Mouse (Mus musculus) kidney, postnatal 25 days (tissue): Measurements from ENCODE around the gene Uimc1.
A peak's percentile ranks its signal among the peaks of the same experiment; 100 is the strongest.

Experiments used
- DNase-seq, 2 experiments: peaks; one replicate each; pipeline ENCODE4 v3.0.0; 2021; ENCODE audit warnings: mixed read lengths in 2 of 2

Uimc1 gene

GRCm38 (mm10) chr13:55040016-55040415 is 60.1 kb downstream of the Uimc1 start:
- no peak for DNase-seq

GRCm38 (mm10) chr13:55024215-55024614 is 75.9 kb downstream of the Uimc1 start:
- no peak for DNase-seq

GRCm38 (mm10) chr13:55022715-55023114 is 77.4 kb downstream of the Uimc1 start:
- DNase-seq = peak in 1 of 2 experiments; percentile 19

- DNase-seq = no peak
Measured at GRCm38 (mm10) chr13:55022256-55022655, 77.8 kb downstream of the Uimc1 start.

GRCm38 (mm10) chr13:55021194-55021779 is 78.8 kb downstream of the Uimc1 start, which contains the start of gene Hk3:
Hk3 (minus strand) TSS chr13:55021385.
- DNase-seq = no peak

- no peak for DNase-seq
Measured at GRCm38 (mm10) chr13:55020051-55020450, 80.0 kb downstream of the Uimc1 start.

GRCm38 (mm10) chr13:55019181-55019580 is 80.9 kb downstream of the Uimc1 start:
- no peak for DNase-seq

- DNase-seq = no peak
Measured at GRCm38 (mm10) chr13:55018700-55019099, 81.4 kb downstream of the Uimc1 start.

- DNase-seq = no peak
Measured at GRCm38 (mm10) chr13:55017898-55018599, 82.1 kb downstream of the Uimc1 start.

GRCm38 (mm10) chr13:55017154-55017897 is 82.8 kb downstream of the Uimc1 start:
- no peak for DNase-seq

- peak in 1 of 2 experiments; percentile 35 for DNase-seq
Measured at GRCm38 (mm10) chr13:55014451-55014850, 85.6 kb downstream of the Uimc1 start.

- peak in 1 of 2 experiments; percentile 27 for DNase-seq
Measured at GRCm38 (mm10) chr13:55013702-55014344, 86.3 kb downstream of the Uimc1 start.

GRCm38 (mm10) chr13:55011981-55012478 is 88.1 kb downstream of the Uimc1 start:
- peak in 1 of 2 experiments; percentile 29 for DNase-seq

- DNase-seq = peak in 1 of 2 experiments; percentile 26
Measured at GRCm38 (mm10) chr13:55011103-55011502, 89.0 kb downstream of the Uimc1 start.

GRCm38 (mm10) chr13:55008589-55008988 is 91.5 kb downstream of the Uimc1 start:
- DNase-seq = no peak

- no peak for DNase-seq
Measured at GRCm38 (mm10) chr13:55006415-55006742, 93.7 kb downstream of the Uimc1 start.

- DNase-seq = no peak
Measured at GRCm38 (mm10) chr13:55005691-55006414, 94.2 kb downstream of the Uimc1 start.

- DNase-seq = no peak
Measured at GRCm38 (mm10) chr13:55004646-55005045, 95.5 kb downstream of the Uimc1 start.

GRCm38 (mm10) chr13:55002090-55002489 is 98.0 kb downstream of the Uimc1 start:
- no peak for DNase-seq

GRCm38 (mm10) chr13:55000433-55000832 is 99.7 kb downstream of the Uimc1 start:
- DNase-seq = no peak

GRCm38 (mm10) chr13:54997568-54997967 is 102.5 kb downstream of the Uimc1 start:
- no peak for DNase-seq

- no peak for DNase-seq
Measured at GRCm38 (mm10) chr13:54995161-54995560, 104.9 kb downstream of the Uimc1 start.
